Mouse (Mus musculus): ENCODE results near the gene Gucd1.

GRCm38 (mm10) chr10:75355341-75355740, 162.4 kb downstream of the Gucd1 start:
- TF ChIP-seq CTCF (IDR thresholded peaks at IDR 0.05; ENCODE audit: low read depth) (no peak), EP300 (IDR thresholded peaks at IDR 0.05; ENCODE audit: low read depth) (no peak)

Data from heart, postnatal 0 days (tissue).